Mouse (Mus musculus) c-Kit-positive CD71-negative TER-119-negative erythroid progenitor cells, embryonic 14.5 days (primary cell): ENCODE measurements around the gene Chid1.

Source experiments
- DNase-seq: peaks from one replicate; pipeline ENCODE4 v3.0.0-alpha.2; 2013; ENCODE audit warnings: low read depth

Chid1 gene

GRCm38 (mm10) chr7:141539556-141540311 is at the start of gene Chid1:
Gene Chid1, minus strand, starts transcription at chr7:141539857.
- peak; percentile 98 for DNase-seq

- no peak for DNase-seq
These were observed 49.2 kb upstream of the Chid1 start for GRCm38 (mm10) chr7:141588890-141589289.

GRCm38 (mm10) chr7:141585881-141586280 is 46.2 kb upstream of the Chid1 start:
- no peak for DNase-seq

GRCm38 (mm10) chr7:141585288-141585687 is 45.6 kb upstream of the Chid1 start:
- no peak for DNase-seq

- DNase-seq = no peak
These were observed 44.6 kb upstream of the Chid1 start for GRCm38 (mm10) chr7:141584048-141584841.

- DNase-seq = no peak
These were observed 41.7 kb upstream of the Chid1 start for GRCm38 (mm10) chr7:141581323-141581722.

- DNase-seq = no peak
These were observed 39.3 kb upstream of the Chid1 start for GRCm38 (mm10) chr7:141578943-141579342.

- no peak for DNase-seq
These were observed 38.9 kb upstream of the Chid1 start for GRCm38 (mm10) chr7:141578511-141578910.

- no peak for DNase-seq
These were observed 38.1 kb upstream of the Chid1 start for GRCm38 (mm10) chr7:141577801-141578200.

- DNase-seq = no peak
These were observed 35.8 kb upstream of the Chid1 start for GRCm38 (mm10) chr7:141575481-141575880.

- DNase-seq = no peak
These were observed 34.4 kb upstream of the Chid1 start for GRCm38 (mm10) chr7:141574041-141574440.

GRCm38 (mm10) chr7:141570625-141571295 is 31.1 kb upstream of the Chid1 start:
- no peak for DNase-seq

GRCm38 (mm10) chr7:141569916-141570315 is 30.3 kb upstream of the Chid1 start:
- DNase-seq = no peak

GRCm38 (mm10) chr7:141569283-141569803 is 29.7 kb upstream of the Chid1 start:
- no peak for DNase-seq

- DNase-seq = no peak
These were observed 26.9 kb upstream of the Chid1 start for GRCm38 (mm10) chr7:141566587-141566986.

- DNase-seq = no peak
These were observed 24.9 kb upstream of the Chid1 start for GRCm38 (mm10) chr7:141564561-141564960.

GRCm38 (mm10) chr7:141562852-141563427 is 23.3 kb upstream of the Chid1 start:
- DNase-seq = no peak

- DNase-seq = no peak
These were observed 22.8 kb upstream of the Chid1 start for GRCm38 (mm10) chr7:141562421-141562851.

GRCm38 (mm10) chr7:141561682-141562391 is 22.2 kb upstream of the Chid1 start, which contains the start of gene Ap2a2:
Gene Ap2a2, plus strand, starts transcription at chr7:141562173.
- DNase-seq = peak; percentile 89

- DNase-seq = no peak
These were observed 20.8 kb upstream of the Chid1 start for GRCm38 (mm10) chr7:141560471-141560870.

- no peak for DNase-seq
These were observed 20.2 kb upstream of the Chid1 start for GRCm38 (mm10) chr7:141559726-141560325.
